Mouse (Mus musculus): ENCODE measurements around the gene Ttyh3. TPM values are rescaled to one million over a fixed set of nuclear protein-coding genes. Genes with fewer than 3 reads are reported as not detected.

Ttyh3 gene
- total and polyA plus RNA-seq, 2 experiments from 2014 or later = 56.6 to 196 TPM

DNA sequence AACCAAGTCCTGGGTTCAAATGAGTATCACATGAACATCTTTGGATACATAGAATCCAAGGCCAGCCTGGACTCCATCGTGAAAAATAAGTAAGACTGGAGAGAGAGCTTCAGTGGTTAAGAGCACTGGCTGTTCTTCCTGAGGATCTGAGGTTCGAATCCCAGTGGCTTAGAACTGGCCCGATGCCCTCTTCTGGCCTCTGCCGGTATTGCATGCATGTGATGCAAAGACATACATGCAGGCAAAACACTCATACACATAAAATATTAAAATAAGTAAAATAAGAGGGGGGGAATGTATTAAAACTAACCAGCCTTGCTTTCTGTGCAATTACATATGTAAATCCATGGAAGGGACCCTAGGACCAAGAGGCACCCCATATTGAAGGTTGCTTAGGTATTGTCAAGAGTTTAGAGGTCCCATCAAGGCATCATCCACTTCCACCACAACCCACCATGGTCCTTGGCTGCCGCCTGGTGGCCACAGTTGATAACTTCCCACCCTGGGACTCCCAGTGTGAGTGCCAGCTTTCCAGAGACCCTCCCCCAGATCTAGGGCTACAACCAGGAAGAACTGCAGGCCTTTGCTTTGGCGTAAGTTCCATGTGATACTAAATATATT, 29.6 kb downstream of the Ttyh3 start:
- TF ChIP-seq CTCF (IDR thresholded peaks at IDR 0.05) = peak; percentile 73
- Histone ChIP-seq H3K27me3 (ENCODE audit: insufficient read depth, low read length) (no peaks in the 10 kb centered on the region), H3K27ac (ENCODE audit: low read depth, low read length) (peak overlapping the region; percentile 32; the same call in 1 of the 2 replicates), H3K4me1 (ENCODE audit: insufficient read depth, low read length) (0 out of 2 replicates have a peak, but pooled peaks cover 3% of the 10 kb centered on the region), H3K36me3 (ENCODE audit: insufficient read depth, low read length) (peaks cover 24% of the 10 kb centered on the region), H3K4me3 (ENCODE audit: low read depth, low read length) (no peak overlapping the region), H3K4me2 (ENCODE audit: low read depth, low read length, poor library complexity, severe bottlenecking) (no peak overlapping the region), H3K9me3 (ENCODE audit: low read length) (no peaks in the 10 kb centered on the region), H3K9ac (replicated peaks; ENCODE audit: low read length, poor library complexity, severe bottlenecking) (no peak overlapping the region)
- DNase-seq (ENCODE audit: low spot score) = peak; percentile 81
- 26% methylated on average over 6 of the region's 6 CpGs for WGBS
- peak; percentile 36; the same call in 1 of the 2 replicates for ATAC-seq (ENCODE audit: low FRiP score)

DNA sequence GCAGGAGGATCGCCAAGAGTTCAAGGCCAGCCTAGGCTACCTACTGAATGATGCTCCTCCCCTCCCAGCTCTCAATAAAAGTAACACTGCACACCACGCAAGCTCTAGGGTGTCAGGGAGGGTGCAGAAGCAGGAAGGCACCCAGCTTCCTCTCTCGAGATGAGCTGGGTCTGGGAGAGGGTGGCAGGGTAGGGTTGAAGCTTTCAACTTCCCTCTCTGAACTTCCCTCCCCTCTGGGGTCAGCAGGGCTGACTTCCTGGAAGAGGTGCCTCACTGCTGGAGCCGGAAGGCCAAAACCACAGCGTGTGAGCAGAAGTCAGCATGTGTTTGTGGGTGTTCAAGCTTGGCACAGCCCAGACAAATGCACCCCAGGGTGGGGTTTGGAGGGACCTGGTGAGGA, 31.1 kb downstream of the Ttyh3 start:
- Histone ChIP-seq H3K27me3 (ENCODE audit: insufficient read depth, low read length) (no peaks in the 10 kb centered on the region), H3K9me3 (ENCODE audit: low read length) (no peaks in the 10 kb centered on the region), H3K27ac (ENCODE audit: low read depth, low read length) (no peak overlapping the region), H3K9ac (replicated peaks; ENCODE audit: low read length, poor library complexity, severe bottlenecking) (no peak overlapping the region), H3K4me3 (ENCODE audit: low read depth, low read length) (no peak overlapping the region), H3K4me1 (ENCODE audit: insufficient read depth, low read length) (0 out of 2 replicates have a peak, but pooled peaks cover 3% of the 10 kb centered on the region), H3K36me3 (ENCODE audit: insufficient read depth, low read length) (peaks cover 9% of the 10 kb centered on the region), H3K4me2 (ENCODE audit: low read depth, low read length, poor library complexity, severe bottlenecking) (no peak overlapping the region)
- TF ChIP-seq CTCF (IDR thresholded peaks at IDR 0.05) = no peak
- ATAC-seq (ENCODE audit: low FRiP score) (no peak), DNase-seq (ENCODE audit: low spot score) (no peak)
- 81% methylated on average over 5 of the region's 5 CpGs for WGBS

DNA sequence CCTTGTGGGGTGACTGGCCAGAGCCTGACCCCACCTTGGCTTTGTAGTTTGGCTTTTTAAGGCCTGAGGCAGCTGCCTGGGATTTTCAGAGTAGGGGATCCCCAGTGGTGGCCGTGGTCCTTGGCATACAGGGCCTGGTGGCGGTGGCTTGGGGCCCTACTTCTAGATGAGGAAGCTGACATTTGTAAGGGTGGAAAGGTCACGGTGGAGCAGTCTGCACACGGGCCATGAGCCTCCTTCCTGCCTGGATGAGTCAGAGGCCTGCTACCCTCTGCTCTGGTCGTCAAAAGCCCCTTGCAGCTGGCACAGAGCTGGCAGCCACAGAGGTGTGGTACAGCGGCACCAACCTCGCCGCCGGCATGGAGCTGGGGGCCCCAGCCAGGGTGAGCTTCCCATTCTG, 32.1 kb downstream of the Ttyh3 start:
- WGBS = 75% methylated on average over 9 of the region's 9 CpGs
- H3K36me3 ChIP-seq (ENCODE audit: insufficient read depth, low read length) = no peaks in the 10 kb centered on the region; the same call in 1 of the 2 replicates
- DNase-seq (ENCODE audit: low spot score) (no peak), ATAC-seq (ENCODE audit: low FRiP score) (no peak)
- no peak overlapping the region for H3K27ac ChIP-seq (ENCODE audit: low read depth, low read length)
- no peak overlapping the region for H3K4me2 ChIP-seq (ENCODE audit: low read depth, low read length, poor library complexity, severe bottlenecking)
- H3K27me3 ChIP-seq (ENCODE audit: insufficient read depth, low read length) = no peaks in the 10 kb centered on the region
- H3K9me3 ChIP-seq (ENCODE audit: low read length) = no peaks in the 10 kb centered on the region
- no peak overlapping the region for H3K4me3 ChIP-seq (ENCODE audit: low read depth, low read length)
- peaks cover 8% of the 10 kb centered on the region; the same call in 1 of the 2 replicates for H3K4me1 ChIP-seq (ENCODE audit: insufficient read depth, low read length)
- no peak for TF ChIP-seq CTCF (IDR thresholded peaks at IDR 0.05)
- no peak overlapping the region for H3K9ac ChIP-seq (replicated peaks; ENCODE audit: low read length, poor library complexity, severe bottlenecking)

DNA sequence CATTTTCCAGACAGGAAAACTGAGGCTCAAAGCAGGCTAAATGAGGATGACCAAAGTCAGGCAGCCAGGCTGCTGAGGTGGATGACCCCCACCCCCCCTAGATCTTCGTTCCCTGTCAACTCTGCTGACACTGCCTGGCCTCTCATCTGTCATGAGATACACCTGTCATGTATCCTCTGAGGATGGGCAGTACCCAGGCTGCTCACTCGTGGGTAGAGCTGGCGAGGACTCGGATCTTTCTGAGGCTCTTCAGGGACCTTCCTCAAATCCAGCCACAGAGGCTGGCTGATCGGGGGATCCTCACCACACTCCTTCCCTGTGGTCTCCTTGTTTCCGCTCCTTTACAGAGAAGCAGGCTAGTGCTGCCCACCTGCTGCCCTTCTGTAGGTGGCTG, 32.7 kb downstream of the Ttyh3 start:
- WGBS = 76% methylated on average over 6 of the region's 6 CpGs
- no peak for DNase-seq (ENCODE audit: low spot score)
- Histone ChIP-seq H3K9me3 (ENCODE audit: low read length) (no peaks in the 10 kb centered on the region), H3K4me1 (ENCODE audit: insufficient read depth, low read length) (peaks cover 11% of the 10 kb centered on the region), H3K27ac (ENCODE audit: low read depth, low read length) (no peak overlapping the region), H3K4me3 (ENCODE audit: low read depth, low read length) (no peak overlapping the region), H3K36me3 (ENCODE audit: insufficient read depth, low read length) (no peaks in the 10 kb centered on the region), H3K27me3 (ENCODE audit: insufficient read depth, low read length) (no peaks in the 10 kb centered on the region), H3K9ac (replicated peaks; ENCODE audit: low read length, poor library complexity, severe bottlenecking) (no peak overlapping the region), H3K4me2 (ENCODE audit: low read depth, low read length, poor library complexity, severe bottlenecking) (no peak overlapping the region)
- no peak for TF ChIP-seq CTCF (IDR thresholded peaks at IDR 0.05)
- no peak for ATAC-seq (ENCODE audit: low FRiP score)

DNA sequence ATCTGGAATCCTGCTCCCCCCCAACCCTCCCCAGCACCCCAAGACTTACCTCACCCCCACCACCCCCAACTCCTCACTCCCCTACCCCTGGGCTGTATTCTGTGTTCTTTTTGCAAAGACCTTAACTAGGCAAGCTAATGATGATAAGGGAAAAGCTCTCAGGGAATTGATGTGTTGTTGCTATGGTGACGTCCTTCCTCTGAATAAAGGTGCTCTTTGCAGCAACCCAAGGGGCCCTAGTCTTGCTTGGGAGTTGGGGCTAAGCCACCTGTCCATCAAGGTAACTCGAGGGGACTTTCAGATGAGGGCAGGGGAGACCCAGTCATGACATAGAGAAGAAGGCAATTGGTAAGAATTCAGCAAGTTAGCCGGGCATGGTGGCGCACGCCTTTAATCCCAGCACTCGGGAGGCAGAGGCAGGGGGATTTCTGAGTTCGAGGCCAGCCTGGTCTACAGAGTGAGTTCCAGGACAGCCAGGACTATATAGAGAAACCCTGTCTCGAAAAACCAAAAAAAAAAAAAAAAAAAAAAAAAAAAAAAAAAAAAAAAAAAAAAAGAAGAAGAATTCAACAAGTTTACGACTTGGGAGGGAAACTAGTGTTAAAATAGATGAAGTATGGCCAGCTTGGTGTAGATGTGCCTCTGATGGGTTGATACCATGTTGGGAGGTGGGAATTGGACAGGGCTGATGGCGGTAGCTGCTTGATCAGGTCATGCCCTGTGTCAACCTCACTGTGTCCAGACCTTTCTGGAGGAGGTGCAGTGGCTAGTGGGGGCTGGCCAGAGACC, 33.3 kb downstream of the Ttyh3 start:
- ATAC-seq (ENCODE audit: low FRiP score) (no peak), DNase-seq (ENCODE audit: low spot score) (peak; percentile 46)
- WGBS = 75% methylated on average over 9 of the region's 10 CpGs
- Histone ChIP-seq H3K4me2 (ENCODE audit: low read depth, low read length, poor library complexity, severe bottlenecking) (no peak overlapping the region), H3K4me1 (ENCODE audit: insufficient read depth, low read length) (peaks cover 15% of the 10 kb centered on the region), H3K27ac (ENCODE audit: low read depth, low read length) (no peak overlapping the region), H3K9ac (replicated peaks; ENCODE audit: low read length, poor library complexity, severe bottlenecking) (no peak overlapping the region), H3K4me3 (ENCODE audit: low read depth, low read length) (no peak overlapping the region), H3K9me3 (ENCODE audit: low read length) (no peaks in the 10 kb centered on the region), H3K27me3 (ENCODE audit: insufficient read depth, low read length) (no peaks in the 10 kb centered on the region), H3K36me3 (ENCODE audit: insufficient read depth, low read length) (no peaks in the 10 kb centered on the region)
- TF ChIP-seq CTCF (IDR thresholded peaks at IDR 0.05) = no peak

DNA sequence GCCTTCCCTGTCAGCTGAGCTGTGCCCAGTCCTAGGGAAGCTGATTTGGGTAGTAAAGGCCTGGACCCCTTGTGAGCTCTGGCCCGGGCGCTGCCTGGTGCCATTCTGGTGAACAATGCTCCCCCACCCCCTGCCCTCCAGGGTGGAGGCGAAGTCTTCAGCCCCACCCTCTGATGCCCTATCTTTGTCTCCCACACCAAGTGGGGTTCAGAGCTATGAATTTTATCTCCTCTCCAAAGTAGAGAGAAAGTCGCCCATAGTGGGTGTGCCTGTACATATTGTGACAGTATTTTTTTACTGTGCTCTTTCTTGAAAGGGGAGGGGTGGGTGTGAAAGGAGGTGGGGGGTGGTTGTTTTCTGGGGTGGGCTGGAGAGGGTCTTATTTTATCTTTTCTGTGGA, 34.0 kb downstream of the Ttyh3 start:
- DNase-seq (ENCODE audit: low spot score) (no peak), ATAC-seq (ENCODE audit: low FRiP score) (no peak)
- no peak for TF ChIP-seq CTCF (IDR thresholded peaks at IDR 0.05)
- WGBS = 85% methylated on average over 4 of the region's 4 CpGs
- Histone ChIP-seq H3K9ac (replicated peaks; ENCODE audit: low read length, poor library complexity, severe bottlenecking) (no peak overlapping the region), H3K4me2 (ENCODE audit: low read depth, low read length, poor library complexity, severe bottlenecking) (no peak overlapping the region), H3K4me3 (ENCODE audit: low read depth, low read length) (no peak overlapping the region), H3K4me1 (ENCODE audit: insufficient read depth, low read length) (peaks cover 15% of the 10 kb centered on the region), H3K36me3 (ENCODE audit: insufficient read depth, low read length) (no peaks in the 10 kb centered on the region), H3K9me3 (ENCODE audit: low read length) (no peaks in the 10 kb centered on the region), H3K27ac (ENCODE audit: low read depth, low read length) (no peak overlapping the region), H3K27me3 (ENCODE audit: insufficient read depth, low read length) (no peaks in the 10 kb centered on the region)

Data from midbrain, postnatal 0 days (tissue).